Mouse (Mus musculus): ENCODE measurements at regions not wholly inside any gene's neighbourhood (a gene's known extent, or its start where the extent isn't known, plus 50 kb on each side); places are given as distances from the start of the nearest gene placed in this dataset.

DNA sequence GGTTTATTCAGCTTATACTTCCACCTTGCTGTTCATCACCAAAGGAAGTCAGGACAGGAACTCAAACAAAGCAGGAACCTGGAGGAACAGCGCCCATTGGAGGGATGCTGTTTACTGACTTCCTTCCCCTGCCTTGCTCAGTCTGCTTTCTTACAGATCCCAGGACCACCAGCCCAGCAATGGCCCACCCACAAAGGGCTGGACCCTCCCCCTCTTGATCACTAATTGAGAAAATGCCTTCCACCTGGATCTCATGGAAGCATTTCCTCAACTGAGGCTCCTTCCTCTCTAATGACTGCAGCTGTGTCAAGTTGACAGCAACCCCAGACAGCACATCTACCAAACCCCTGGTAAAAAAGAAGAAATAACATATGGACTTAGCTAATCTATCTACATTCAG is 312.7 kb downstream of the Sox4 start:
- intact Hi-C loops (cut with DNase I) = no loop called here
- TF ChIP-seq CTCF (IDR thresholded peaks at IDR 0.05) = no peak
- no peak overlapping the region for H3K4me3 ChIP-seq
- DNase-seq (ENCODE audit: extremely low spot score in 1 of 2, low spot score in 2 of 2) = no peak
- no peak overlapping the region for H3K27ac ChIP-seq

- H3K4me3 ChIP-seq = no peak overlapping the region
- no peak for TF ChIP-seq CTCF (IDR thresholded peaks at IDR 0.05)
- intact Hi-C loops (cut with DNase I) = no loop called here
- DNase-seq (ENCODE audit: extremely low spot score in 1 of 2, low spot score in 2 of 2) = no peak
- no peak overlapping the region for H3K27ac ChIP-seq
Measured at GRCm38 (mm10) chr13:28635230-28635950, 318.1 kb downstream of the Sox4 start.

- DNase-seq (ENCODE audit: extremely low spot score in 1 of 2, low spot score in 2 of 2) = no peak
- Histone ChIP-seq H3K4me3 (no peak overlapping the region), H3K27ac (no peak overlapping the region)
- intact Hi-C loops (cut with DNase I) = no loop called here
- no peak for TF ChIP-seq CTCF (IDR thresholded peaks at IDR 0.05)
Measured at GRCm38 (mm10) chr13:28633541-28634041, 319.9 kb downstream of the Sox4 start.

GRCm38 (mm10) chr13:28629431-28630331 is 323.8 kb downstream of the Sox4 start:
- DNase-seq (ENCODE audit: extremely low spot score in 1 of 2, low spot score in 2 of 2) = no peak
- TF ChIP-seq CTCF (IDR thresholded peaks at IDR 0.05) = no peak
- intact Hi-C loops (cut with DNase I) = no loop called here
- Histone ChIP-seq H3K4me3 (no peak overlapping the region), H3K27ac (no peak overlapping the region)

DNA sequence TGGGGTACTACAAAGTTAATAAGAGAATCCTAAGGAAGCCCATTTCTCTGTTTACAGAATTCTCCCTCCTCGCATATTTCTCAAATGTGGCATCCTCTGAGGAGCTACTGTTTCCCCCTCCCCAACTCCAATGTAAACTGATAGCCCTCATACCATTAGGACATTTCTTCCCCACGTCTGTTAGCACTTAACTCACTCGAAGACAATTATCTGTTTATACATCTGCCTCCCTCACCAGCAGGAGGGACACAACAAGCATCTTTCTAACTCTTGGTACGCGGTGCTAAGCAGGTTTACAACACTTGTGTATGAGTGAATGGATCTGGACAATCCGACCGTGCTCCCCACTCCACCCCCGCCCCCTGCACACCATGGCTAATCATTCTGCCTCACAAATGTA is 324.8 kb downstream of the Sox4 start:
- Histone ChIP-seq H3K4me3 (no peak overlapping the region), H3K27ac (no peak overlapping the region)
- DNase-seq (ENCODE audit: extremely low spot score in 1 of 2, low spot score in 2 of 2) = no peak
- TF ChIP-seq CTCF (IDR thresholded peaks at IDR 0.05) = no peak
- intact Hi-C loops (cut with DNase I) = no loop called here

- intact Hi-C loops (cut with DNase I) = no loop called here
- Histone ChIP-seq H3K4me3 (no peak overlapping the region), H3K27ac (no peak overlapping the region)
- DNase-seq (ENCODE audit: extremely low spot score in 1 of 2, low spot score in 2 of 2) = no peak
- no peak for TF ChIP-seq CTCF (IDR thresholded peaks at IDR 0.05)
Measured at GRCm38 (mm10) chr13:28618961-28619360, 334.6 kb downstream of the Sox4 start.

GRCm38 (mm10) chr13:28617503-28617902 is 336.0 kb downstream of the Sox4 start:
- no peak for DNase-seq (ENCODE audit: extremely low spot score in 1 of 2, low spot score in 2 of 2)
- no peak overlapping the region for H3K4me3 ChIP-seq
- TF ChIP-seq CTCF (IDR thresholded peaks at IDR 0.05) = no peak
- no peak overlapping the region; the same call in 1 of the 2 replicates for H3K27ac ChIP-seq
- intact Hi-C loops (cut with DNase I) = no loop called here

DNA sequence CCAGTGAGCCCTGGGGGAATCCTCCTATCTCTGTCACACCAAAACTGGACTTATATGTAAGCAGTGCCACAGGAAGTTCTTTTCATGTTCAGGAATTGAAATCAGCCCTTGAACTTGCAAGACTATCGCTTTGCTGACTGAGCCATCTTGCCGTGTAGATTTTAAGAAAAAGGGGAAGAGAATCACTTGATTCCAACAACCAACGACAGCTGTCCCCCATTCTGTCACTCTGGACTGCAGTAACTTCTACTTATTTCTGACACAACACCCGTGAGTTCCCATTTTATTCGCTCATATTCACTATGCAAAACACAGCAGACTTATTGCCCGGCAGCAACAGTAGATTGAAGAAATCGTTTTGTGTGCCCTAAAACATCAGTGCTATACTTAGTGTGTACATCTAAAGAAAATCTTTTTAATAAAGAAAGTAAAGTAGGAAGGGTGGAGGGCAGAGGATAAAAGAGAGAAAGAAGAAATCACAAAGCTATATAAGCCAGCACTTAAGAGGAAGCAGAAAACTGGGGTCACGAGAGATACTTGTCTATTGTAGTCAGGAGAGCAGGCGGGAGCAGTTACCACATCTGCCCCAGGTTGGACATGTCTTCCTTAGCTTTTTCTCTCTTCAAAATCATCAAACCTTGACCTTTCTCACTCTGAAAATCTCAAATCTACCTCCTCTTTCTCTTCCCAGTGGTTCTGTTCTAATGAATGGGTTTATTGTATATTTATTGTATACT is 336.7 kb downstream of the Sox4 start:
- intact Hi-C loops (cut with DNase I) = no loop called here
- peak overlapping the region; percentile 19; the same call in 1 of the 2 replicates for H3K27ac ChIP-seq
- DNase-seq (ENCODE audit: extremely low spot score in 1 of 2, low spot score in 2 of 2) = no peak
- no peak overlapping the region for H3K4me3 ChIP-seq
- TF ChIP-seq CTCF (IDR thresholded peaks at IDR 0.05) = no peak

GRCm38 (mm10) chr13:28607551-28608114 is 345.9 kb downstream of the Sox4 start:
- no peak overlapping the region for H3K4me3 ChIP-seq
- no peak for TF ChIP-seq CTCF (IDR thresholded peaks at IDR 0.05)
- DNase-seq (ENCODE audit: extremely low spot score in 1 of 2, low spot score in 2 of 2) = no peak
- no peak overlapping the region for H3K27ac ChIP-seq
- intact Hi-C loops (cut with DNase I) = loop anchor here (5.0 kb wide), 1 partner anchor 190 kb away; no protein-coding TSS in a partner anchor

- DNase-seq (ENCODE audit: extremely low spot score in 1 of 2, low spot score in 2 of 2) = no peak
- intact Hi-C loops (cut with DNase I) = loop anchor here (5.0 kb wide), 1 partner anchor 189 kb away; no protein-coding TSS in a partner anchor
- Histone ChIP-seq H3K4me3 (no peak overlapping the region), H3K27ac (no peak overlapping the region)
- TF ChIP-seq CTCF (IDR thresholded peaks at IDR 0.05) = no peak
Measured at GRCm38 (mm10) chr13:28606651-28607050, 346.9 kb downstream of the Sox4 start.

DNA sequence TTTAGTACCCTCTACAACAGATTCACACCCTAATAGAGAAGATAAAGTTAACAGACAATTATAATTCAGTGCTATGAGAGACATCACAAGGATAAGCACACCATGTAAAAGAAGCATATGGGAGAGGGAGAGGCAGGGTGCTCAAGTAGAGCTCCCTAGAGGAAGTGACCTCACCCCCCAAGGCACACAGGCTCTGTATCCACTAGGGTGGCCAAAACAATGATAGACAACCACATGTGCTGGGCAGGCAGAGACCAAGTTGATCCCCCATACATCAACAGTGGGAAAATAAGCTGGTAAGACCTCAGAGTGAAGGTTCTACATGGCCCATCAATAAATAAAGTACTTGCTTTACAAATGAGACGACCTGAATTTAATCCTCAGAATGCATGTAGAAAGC is 347.7 kb downstream of the Sox4 start:
- Histone ChIP-seq H3K27ac (no peak overlapping the region), H3K4me3 (no peak overlapping the region)
- TF ChIP-seq CTCF (IDR thresholded peaks at IDR 0.05) = no peak
- DNase-seq (ENCODE audit: extremely low spot score in 1 of 2, low spot score in 2 of 2) = no peak
- intact Hi-C loops (cut with DNase I) = loop anchor here (5.0 kb wide), 1 partner anchor 189 kb away; no protein-coding TSS in a partner anchor

All from left cerebral cortex, adult 2 months (tissue).